ENCODE assay signal across 14 mouse cellular contexts in genomic region chr9:107278126-107278525, GRCm38 (mm10). TPM values are rescaled to one million over a fixed set of nuclear protein-coding genes. Genes with fewer than 3 reads are reported as not detected.
A peak's percentile ranks its signal among the peaks of the same experiment; 100 is the strongest.
DNase-seq lines count a peak whose midpoint lies in the region; ATAC-seq and TF ChIP-seq lines count a peak whose summit lies in the region.
"Had no signal": no experiment of that assay in that cellular context is flagged by ENCODE, and none has a peak within 500 bp of the region (broad histone marks: within the 10 kb centered on the region; RNA-seq: fewer than 3 reads in every experiment).

No protein-coding gene starts in this region.

- H3K27ac ChIP-seq in kidney, adult 2 months (ENCODE audit: insufficient read depth, low read depth, low read length), result no peak overlapping the region
- H3K27ac ChIP-seq: midbrain, embryonic 10.5 days had no signal

- no peaks in the 10 kb centered on the region for H3K27me3 ChIP-seq in kidney, adult 2 months (replicated peaks; ENCODE audit: control insufficient read depth, insufficient read depth, low read length)
- H3K27me3 ChIP-seq: stomach, embryonic 15.5 days had no signal

- no peak for TF ChIP-seq POLR2A in kidney, adult 2 months (IDR thresholded peaks at IDR 0.05; ENCODE audit: low read depth, low read length)

- peak; percentile 64 for DNase-seq in cerebellum, adult 9-11 months
- DNase-seq in cerebellum, adult 9-10 months, result no peak
- DNase-seq in kidney, adult 2 months, result no peak
- DNase-seq in kidney, adult 11 months, result no peak
- DNase-seq in 3T3-L1 (ENCODE audit: low read depth, low spot score), result peak; percentile 40
- peak; percentile 88 for DNase-seq in brain, adult 2 months (ENCODE audit: low read depth, low spot score)
- DNase-seq: embryo, embryonic 11 days; thymus, postnatal 36 days had no signal

- TF ChIP-seq CTCF in kidney, adult 2 months (conservative IDR thresholded peaks at IDR 0.05; ENCODE audit: insufficient read depth, insufficient read length, low read depth, low read length), result 0 out of 2 replicates have a peak, but pooled peaks have one; percentile 8

- WGBS in kidney, adult 2 months, result 66% methylated on average over 4 of the region's 4 CpGs

- ATAC-seq in CD4-positive, CD25-positive, alpha-beta regulatory T cell, adult 4 months, result no peak
- ATAC-seq in megakaryocyte-erythroid progenitor cell, adult 5-6 weeks (replicated peaks; ENCODE audit: low FRiP score, low TSS enrichment, poor library complexity, severe bottlenecking), result no peak

- no peaks in the 10 kb centered on the region for H3K36me3 ChIP-seq in kidney, adult 2 months (ENCODE audit: control insufficient read depth, insufficient read depth, low read length)
- H3K36me3 ChIP-seq: heart, embryonic 12.5 days; limb, embryonic 10.5 days; midbrain, embryonic 10.5 days; stomach, embryonic 15.5 days had no signal

- H3K4me3 ChIP-seq in kidney, adult 2 months (ENCODE audit: insufficient read depth, low read depth, low read length), result no peak overlapping the region
- H3K4me3 ChIP-seq: heart, embryonic 12.5 days; limb, embryonic 10.5 days; midbrain, embryonic 10.5 days; stomach, embryonic 15.5 days had no signal

- peaks cover 12% of the 10 kb centered on the region; the same call in 1 of the 2 replicates for H3K4me1 ChIP-seq in kidney, adult 2 months (ENCODE audit: control insufficient read depth, insufficient read depth, low read length)

RNA-seq across cellular contexts. Expression of gene Mapkapk3, which starts 11.6 kb away (rescaled TPM):
- 24.3 and 25.7 TPM in 2 replicates for polyA plus RNA-seq in kidney, adult 2 months (2012; rRNA removed)
- polyA plus RNA-seq in CD4-positive, CD25-positive, alpha-beta regulatory T cell, adult 4 months (2017; shearing (Covaris generic)), result 10 to 100 TPM; 52.7 to 58.5 TPM
- total RNA-seq in megakaryocyte-erythroid progenitor cell, adult 5-6 weeks (2014; fragmentation: Nextera tagmentation), result 26.8 and 34.0 TPM in 2 replicates
- 26.9 and 31.6 TPM in 2 replicates for total RNA-seq in megakaryocyte-erythroid progenitor cell, adult 5-6 weeks (2017)

RNA-seq across cellular contexts. Expression of gene Cish, which starts 17.7 kb away (rescaled TPM):
- 49.7 and 69.1 TPM in 2 replicates for polyA plus RNA-seq in kidney, adult 2 months (2012; rRNA removed)
- 100 to 1,000 TPM; 102 to 161 TPM for polyA plus RNA-seq in CD4-positive, CD25-positive, alpha-beta regulatory T cell, adult 4 months (2017; shearing (Covaris generic))
- 2.9 and 9.3 TPM in 2 replicates for total RNA-seq in megakaryocyte-erythroid progenitor cell, adult 5-6 weeks (2014; fragmentation: Nextera tagmentation)
- 1.2 and 1.6 TPM in 2 replicates for total RNA-seq in megakaryocyte-erythroid progenitor cell, adult 5-6 weeks (2017)

RNA-seq across cellular contexts. Expression of gene Dock3, which starts 46.4 kb away (rescaled TPM):
- 0.23 and 0.45 TPM in 2 replicates for polyA plus RNA-seq in kidney, adult 2 months (2012; rRNA removed)
- polyA plus RNA-seq in CD4-positive, CD25-positive, alpha-beta regulatory T cell, adult 4 months (2017; shearing (Covaris generic)), result under 1 TPM in 1 of 2 experiments, not detected in 1; 0.05 TPM
- total RNA-seq in megakaryocyte-erythroid progenitor cell, adult 5-6 weeks (2014; fragmentation: Nextera tagmentation), result 0.09 TPM in 1 of 2 replicates, not detected in the other
- not detected in 2 replicates for total RNA-seq in megakaryocyte-erythroid progenitor cell, adult 5-6 weeks (2017)

Comparison
In these comparisons a context has a peak if more than half of its experiments do, and no peak if none do; other contexts are left out.
1. DNase-seq: peak in cerebellum, adult 9-11 months (single experiment), 3T3-L1 (single experiment) and brain, adult 2 months (single experiment); none in cerebellum, adult 9-10 months (single experiment), kidney, adult 2 months (single experiment) and kidney, adult 11 months (single experiment).